Mouse (Mus musculus) urinary bladder, postnatal 25 days (tissue): ENCODE data around the gene Endou.
"Not testable (repeated sequence)": the region's sequence is repeated elsewhere in the genome, so short reads cannot be mapped to it uniquely, and the experiment has no call there.

Experiments used
- DNase-seq: peaks from one replicate; pipeline ENCODE4 v3.0.0; 2022; ENCODE audit warnings: low spot score

Endou gene

GRCm38 (mm10) chr15:97679991-97680681, 51.0 kb downstream of the Endou start:
- no peak for DNase-seq

- no peak for DNase-seq
Observed at GRCm38 (mm10) chr15:97677341-97677740, 53.8 kb downstream of the Endou start.

GRCm38 (mm10) chr15:97675927-97676326, 55.2 kb downstream of the Endou start:
- no peak for DNase-seq

- DNase-seq = no peak
Observed at GRCm38 (mm10) chr15:97674423-97674822, 56.7 kb downstream of the Endou start.

- no peak for DNase-seq
Observed at GRCm38 (mm10) chr15:97673256-97674000, 57.7 kb downstream of the Endou start.

- DNase-seq = no peak
Observed at GRCm38 (mm10) chr15:97672211-97672765, 58.9 kb downstream of the Endou start.

- DNase-seq = no peak
Observed at GRCm38 (mm10) chr15:97670554-97670953, 60.6 kb downstream of the Endou start.

GRCm38 (mm10) chr15:97668158-97668877, 62.8 kb downstream of the Endou start:
- not testable (repeated sequence) for DNase-seq

- peak; percentile 40 for DNase-seq
Observed at GRCm38 (mm10) chr15:97667437-97667836, 63.7 kb downstream of the Endou start.

GRCm38 (mm10) chr15:97666457-97666770, 64.7 kb downstream of the Endou start:
- no peak for DNase-seq

- DNase-seq = no peak
Observed at GRCm38 (mm10) chr15:97665770-97666456, 65.2 kb downstream of the Endou start.

- DNase-seq = no peak
Observed at GRCm38 (mm10) chr15:97664981-97665668, 66.0 kb downstream of the Endou start.

GRCm38 (mm10) chr15:97663750-97664406, 67.3 kb downstream of the Endou start:
- DNase-seq = peak; percentile 67
